Mouse (Mus musculus): Measurements from ENCODE around the gene Grcc10.
A peak's percentile ranks its signal among the peaks of the same experiment; 100 is the strongest.

Grcc10 gene

DNA sequence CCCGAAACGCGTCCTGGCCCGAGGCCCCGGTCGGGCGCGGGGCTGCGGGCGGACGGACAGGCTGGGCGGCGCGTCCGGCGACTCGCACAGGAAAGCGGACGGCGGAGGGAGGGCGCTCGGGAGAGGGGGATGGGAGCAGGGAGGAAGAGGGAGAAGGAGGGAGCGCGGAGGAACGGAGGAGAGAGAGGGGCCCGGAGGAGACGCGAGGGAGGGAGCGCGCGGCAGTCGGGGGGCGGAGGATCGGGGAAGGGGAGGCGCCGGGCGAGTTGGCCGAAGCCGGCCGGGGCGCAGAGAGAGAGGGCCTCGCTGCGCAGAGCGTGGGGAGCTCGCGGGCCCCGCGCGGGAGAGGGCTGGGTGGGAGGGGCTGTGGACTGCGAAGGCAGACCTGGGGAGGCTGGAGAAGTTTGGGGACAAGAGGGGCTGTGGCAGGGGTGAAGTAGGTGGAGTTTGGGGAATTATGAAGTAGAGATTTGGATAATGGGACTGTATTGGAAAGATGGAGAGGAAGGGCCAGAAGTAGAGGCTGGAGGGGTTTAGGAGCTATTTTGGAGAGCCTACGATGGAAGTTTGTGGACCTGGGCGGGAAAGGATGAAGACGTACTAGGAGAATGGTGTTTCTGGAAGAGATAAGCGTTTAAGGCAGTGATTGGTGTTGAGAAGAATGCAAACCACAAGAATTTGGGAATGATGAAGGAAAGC is 15.6 kb upstream of the Grcc10 start:
- DNase-seq: peak; percentile 82

- peak; percentile 65 for DNase-seq
These were observed 14.8 kb upstream of the Grcc10 start, which contains the start of the genes Gm45234 and Atn1 for GRCm38 (mm10) chr6:124755831-124756595. Gm45234 (minus strand) TSS chr6:124756021. Atn1 (minus strand) TSS chr6:124756524.

- no peak for DNase-seq
These were observed 14.1 kb upstream of the Grcc10 start for GRCm38 (mm10) chr6:124755306-124755705.

DNA sequence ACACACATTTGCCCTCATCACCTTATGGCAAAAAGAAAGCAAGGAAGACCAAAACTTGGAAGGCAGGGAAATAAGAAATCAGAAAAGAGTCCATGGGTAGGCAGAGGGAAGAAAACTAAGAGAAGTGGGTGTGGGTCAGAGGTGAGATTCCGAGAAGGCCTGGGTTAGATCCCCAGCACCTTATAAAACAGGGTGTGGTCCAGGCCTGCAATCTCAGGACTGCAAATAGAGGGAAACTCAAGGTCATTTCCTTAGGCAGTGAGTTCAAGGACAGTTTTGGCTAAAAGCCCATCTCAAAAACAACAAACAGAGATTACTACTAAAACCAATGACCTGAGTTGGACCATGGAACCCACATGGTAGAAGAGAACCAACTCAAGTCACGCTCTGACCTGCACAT is 12.7 kb upstream of the Grcc10 start:
- DNase-seq: no peak

GRCm38 (mm10) chr6:124750405-124750804 is 9.2 kb upstream of the Grcc10 start:
- no peak for DNase-seq

DNA sequence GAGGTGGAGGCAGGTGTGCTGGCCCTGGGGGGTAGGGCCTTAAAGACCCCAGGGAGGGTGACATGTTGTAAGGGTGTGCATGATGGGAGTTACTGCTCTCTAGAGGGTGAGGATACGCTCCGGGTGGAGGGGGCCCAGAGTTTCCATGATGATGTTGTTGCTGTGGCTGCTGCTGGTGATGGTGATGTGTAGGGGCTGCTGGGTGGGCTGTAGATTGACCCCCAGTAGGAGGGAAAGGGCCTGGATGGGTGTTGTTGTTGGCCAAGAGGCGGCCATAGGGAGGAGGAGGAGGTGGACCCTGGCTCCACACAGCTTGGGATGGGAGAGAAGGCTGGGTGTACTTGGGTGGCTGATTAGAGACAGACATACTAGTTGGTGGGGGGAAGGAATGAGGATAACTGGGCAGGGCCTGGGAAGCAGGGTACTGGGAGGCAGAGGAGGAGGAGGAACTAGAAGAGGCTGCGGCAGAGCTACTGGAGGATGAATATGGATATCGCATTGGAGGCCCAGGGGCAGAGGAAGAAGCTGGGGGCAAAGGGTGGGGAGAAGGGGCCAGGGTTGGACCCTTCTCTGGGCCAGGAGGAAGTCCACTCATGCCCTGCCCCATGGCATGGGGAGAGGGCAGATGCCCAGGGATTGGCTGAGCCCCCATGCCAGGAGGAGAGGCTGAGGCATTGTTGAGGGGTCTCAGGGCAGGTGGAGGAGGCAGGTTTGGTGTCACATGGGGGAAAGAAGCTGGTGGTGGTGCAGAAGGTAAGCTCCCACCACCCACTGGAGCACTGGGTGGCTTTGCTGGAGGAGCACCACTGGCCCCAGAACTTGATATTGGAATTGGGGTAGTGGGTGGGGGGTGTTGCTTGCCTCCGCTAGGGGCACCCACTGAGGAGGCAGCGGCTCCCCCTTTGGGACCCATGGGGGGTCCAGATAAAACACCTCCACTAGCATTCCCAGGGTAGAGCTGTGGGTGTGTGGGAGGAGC is 5.8 kb upstream of the Grcc10 start:
- DNase-seq: no peak

- DNase-seq: no peak
These were observed 5.1 kb upstream of the Grcc10 start for GRCm38 (mm10) chr6:124746296-124746605.

DNA sequence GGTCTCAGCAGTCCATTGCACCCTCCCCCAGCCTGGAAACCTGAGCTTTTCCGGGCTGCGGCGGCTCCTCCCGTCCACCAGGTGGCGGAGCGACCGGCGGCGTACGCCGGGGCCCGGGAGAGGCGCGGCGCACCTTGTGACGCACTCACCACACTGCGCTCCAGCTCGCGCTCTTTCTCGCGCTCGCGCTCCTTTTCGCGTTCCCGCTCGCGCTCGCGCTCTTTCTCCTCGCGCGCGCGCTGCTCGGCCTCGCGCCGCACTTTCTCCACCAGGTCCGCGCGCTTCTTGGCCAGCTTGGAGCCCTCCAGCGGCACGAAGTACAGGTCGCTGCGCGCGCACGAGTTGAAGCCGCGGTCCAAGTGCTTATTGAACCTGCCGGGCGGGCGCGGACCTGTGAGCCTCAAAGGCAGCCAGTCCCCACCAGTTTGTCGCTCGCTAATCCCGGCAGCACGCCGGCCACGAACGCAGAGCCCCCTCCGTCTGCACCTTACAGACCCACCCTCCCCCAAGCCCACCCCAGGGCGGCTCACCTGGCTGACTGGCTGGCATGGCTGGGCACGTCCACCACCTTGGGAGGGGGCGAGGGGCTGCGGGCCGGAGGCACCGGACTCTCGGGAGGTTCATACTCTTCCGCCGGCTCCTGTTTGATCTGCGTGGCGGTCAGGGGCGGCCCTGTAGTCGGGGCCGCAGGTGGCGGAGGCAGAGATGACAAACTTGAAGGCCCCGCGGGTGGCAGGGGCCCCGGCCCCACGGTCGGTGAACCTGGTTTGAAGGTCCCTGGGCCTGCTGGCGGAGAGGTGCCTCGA is 4.5 kb upstream of the Grcc10 start:
- DNase-seq: peak; percentile 97

DNA sequence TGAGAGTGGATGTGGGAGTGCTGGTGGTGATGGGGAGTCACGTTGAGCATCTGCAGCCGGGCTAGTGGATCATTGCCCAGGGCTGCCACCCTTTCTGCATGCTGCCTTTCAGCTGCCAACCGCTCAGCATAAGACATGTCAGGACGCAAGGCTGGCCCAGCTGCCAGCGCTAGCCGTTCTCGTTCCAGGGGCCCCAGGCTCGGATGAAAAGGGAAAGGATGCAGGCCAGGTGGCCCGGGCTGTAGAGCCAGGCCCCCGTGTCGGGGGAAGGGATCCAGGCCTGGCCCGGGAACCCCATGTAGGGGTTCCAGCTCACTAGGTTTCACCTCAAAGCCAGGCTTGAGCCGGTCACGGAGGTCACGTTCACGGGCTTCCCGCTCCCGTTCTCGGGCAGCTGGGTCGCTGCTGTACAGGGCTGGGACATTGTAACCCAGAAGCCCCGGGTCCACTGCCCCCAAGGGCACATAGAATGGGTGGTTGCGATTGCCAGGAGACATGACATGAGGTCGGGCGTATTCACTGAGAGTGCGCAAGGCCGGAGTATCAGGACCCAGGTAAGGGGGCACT is 3.7 kb upstream of the Grcc10 start:
- no peak for DNase-seq

GRCm38 (mm10) chr6:124743647-124744046 is 2.5 kb upstream of the Grcc10 start:
- no peak for DNase-seq

DNA sequence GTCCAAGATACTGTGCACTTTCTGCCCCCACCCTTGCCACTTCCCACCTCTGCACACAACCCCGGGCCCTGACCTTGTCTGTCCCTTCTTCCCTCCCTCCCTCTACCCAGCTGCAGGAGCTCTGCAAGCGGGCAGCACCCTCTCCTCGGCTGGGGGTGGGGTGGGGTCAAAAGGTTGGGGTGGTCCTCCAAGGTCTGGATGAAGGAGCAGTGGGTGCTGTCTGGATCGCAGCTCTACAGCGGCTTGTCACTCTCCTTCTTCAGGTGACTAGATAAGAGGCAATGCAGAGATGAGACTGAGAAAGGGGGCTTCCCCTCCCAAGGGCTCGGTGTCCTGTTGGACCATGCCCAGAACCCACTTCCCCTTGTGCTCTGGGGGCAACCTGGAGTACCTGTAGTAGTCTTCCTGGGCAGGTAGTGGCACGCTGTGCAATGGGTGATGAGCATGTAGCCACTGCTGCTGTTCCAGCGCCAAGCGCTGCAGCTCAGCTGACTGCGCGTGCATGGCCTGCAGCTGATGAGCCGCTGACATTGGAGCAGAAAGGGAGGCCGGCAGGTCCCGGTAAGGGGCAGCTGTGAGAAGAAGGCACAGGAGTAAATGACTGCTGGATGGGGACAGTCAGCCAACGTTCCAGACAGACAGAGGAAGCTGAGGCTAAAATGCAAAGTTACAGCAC is 1.8 kb upstream of the Grcc10 start:
- DNase-seq: no peak

DNA sequence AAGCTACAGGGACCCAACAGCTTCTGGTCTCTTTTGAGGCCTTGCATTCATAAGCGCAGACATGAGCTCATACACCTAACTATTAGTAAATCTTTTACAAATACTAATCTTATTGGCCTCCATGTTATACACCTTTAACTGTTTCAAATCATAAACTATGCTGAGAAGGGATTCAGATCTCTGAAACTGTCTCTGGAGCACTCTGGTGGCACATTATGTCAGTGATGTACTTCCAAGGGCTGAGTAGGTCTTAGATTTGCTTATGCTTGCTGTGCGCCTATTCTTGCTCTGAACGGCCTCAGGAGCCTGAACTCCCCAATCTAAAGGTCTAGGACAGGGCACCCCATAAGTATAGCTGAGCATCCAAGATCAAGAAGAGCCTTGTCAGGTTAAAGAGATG is 668 bp upstream of the Grcc10 start:
- DNase-seq: no peak

- DNase-seq: peak; percentile 64
These were observed 825 bp downstream of the Grcc10 start for GRCm38 (mm10) chr6:124740211-124740887.

DNA sequence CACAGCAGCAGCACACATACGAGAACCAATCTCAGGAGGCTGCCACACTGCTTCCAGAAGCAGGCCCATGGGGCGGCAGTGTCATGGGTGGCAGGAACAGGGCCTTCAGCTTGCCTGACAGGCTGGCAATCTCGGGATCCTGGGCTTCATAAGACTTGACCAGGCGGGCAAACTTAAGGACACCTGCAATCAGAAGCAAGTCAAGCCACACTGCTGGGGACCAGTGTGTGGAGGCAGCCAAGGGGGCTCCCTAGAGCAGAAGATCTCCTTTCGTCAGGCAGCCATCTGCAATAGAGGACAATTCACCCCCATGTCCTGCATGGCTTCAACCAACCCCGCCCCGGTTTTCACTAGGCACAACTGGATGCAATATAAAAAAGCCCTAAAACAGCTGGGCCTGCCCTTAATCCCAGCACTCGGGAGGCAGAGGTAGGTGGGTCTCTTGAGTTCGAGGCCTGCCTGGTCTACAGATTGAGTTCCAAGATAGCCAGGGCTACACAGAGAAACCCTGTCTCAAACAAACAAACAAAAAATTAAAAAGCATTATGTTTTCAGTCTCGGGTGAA is 1.9 kb downstream of the Grcc10 start:
- no peak for DNase-seq

DNA sequence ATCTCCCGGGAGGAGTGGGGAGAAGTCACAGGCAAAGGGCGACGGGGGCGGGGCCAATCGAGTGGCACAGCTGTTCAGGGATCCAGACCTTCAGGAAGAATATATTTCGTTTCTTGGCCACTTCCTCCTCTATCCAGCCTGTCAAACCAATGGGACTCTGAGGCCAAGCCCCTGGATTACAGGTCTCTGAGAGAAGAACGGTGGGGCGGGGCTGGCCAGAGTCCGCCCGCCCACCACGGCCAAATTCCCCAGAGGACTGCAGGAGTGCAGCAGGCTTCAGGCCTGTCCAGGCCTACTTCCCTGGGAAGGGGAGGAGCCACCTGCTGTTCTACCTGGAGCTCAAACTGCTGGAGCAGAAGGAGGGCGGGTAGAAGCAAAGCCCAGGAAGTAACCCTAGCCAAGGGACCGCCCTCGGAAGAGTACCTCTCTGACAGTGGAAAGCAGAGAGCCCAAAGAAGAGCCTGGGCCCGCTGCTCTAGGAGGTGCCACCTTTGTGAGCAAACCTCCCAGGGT is 2.6 kb downstream of the Grcc10 start, which contains the start of gene Ptpn6:
Gene Ptpn6 (minus strand): TSS at position 204 of the 513 bp plus-strand sequence.
- DNase-seq: peak; percentile 96

DNA sequence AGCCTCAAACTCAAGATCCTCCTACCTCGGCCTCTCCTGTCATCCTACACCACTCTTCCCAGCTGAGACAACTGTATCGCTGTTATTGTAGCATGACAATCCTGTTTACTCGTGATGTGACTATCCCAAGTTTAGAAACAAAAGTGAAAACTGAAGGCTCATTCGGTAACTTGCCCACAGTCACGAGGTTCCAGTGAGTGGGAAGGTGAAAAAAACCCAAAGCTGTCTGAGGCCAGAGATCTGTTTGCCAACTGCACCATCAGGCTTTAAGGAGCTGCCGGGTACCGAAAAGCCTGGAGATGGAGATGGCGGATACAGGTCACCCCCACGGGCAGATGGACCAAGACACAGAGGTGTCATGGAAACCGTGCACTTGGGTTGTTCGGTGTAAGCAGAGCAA is 4.1 kb downstream of the Grcc10 start:
- DNase-seq: no peak

DNA sequence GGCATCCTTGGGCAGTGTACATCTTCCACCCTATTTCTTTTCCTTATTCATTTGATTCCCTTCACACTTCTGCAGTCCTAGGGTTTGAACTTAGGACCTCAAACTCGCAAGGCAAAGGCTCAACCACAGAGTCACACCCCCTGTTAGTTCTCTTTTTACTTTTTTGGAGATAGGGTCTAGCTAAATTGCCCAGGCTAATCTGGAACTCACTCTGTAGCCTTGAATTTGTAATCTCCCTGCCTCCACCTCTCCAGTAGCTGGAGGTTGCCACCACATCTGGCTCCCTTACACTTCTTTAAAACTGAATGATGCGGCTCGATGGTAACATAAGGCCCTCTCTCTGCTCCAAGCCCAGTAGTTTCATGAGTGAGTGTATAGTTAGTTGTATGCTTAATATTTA is 6.8 kb downstream of the Grcc10 start:
- DNase-seq: no peak

GRCm38 (mm10) chr6:124732476-124733370 is 8.5 kb downstream of the Grcc10 start:
- DNase-seq: no peak

- DNase-seq: no peak
These were observed 10.1 kb downstream of the Grcc10 start for GRCm38 (mm10) chr6:124731038-124731437.
